Mouse (Mus musculus) ES-Bruce4 (cell line): Measurements from ENCODE around the gene Mark4.

ENCODE experiments used
- CTCF ChIP-seq: IDR thresholded peaks from one replicate; pipeline ENCODE4 v1.8.1; 2011; ENCODE audit warnings: low read depth, low read length
- EP300 ChIP-seq: IDR thresholded peaks from 2 replicates; pipeline ENCODE4 v1.6.1; 2011; ENCODE audit warnings: low read depth, low read length; ENCODE audit not compliant: insufficient read depth
- POLR2A ChIP-seq: IDR thresholded peaks from one replicate; pipeline ENCODE4 v1.8.1; 2011; ENCODE audit warnings: low read length; ENCODE audit not compliant: insufficient read depth

- no peak for TF ChIP-seq POLR2A
- no peak for TF ChIP-seq CTCF
- no peak for TF ChIP-seq EP300
Observed at GRCm38 (mm10) chr7:19483281-19483680, 24.7 kb upstream of the Mark4 start.
